Mouse (Mus musculus) kidney, adult 9 months (tissue): ENCODE data around the gene Med8.
A peak's percentile ranks its signal among the peaks of the same experiment; 100 is the strongest.

ENCODE experiments used
- DNase-seq: peaks from one replicate; pipeline ENCODE4 v3.0.0; 2022

Gene Med8

GRCm38 (mm10) chr4:118409142-118409900 lies at the start of gene Med8, which contains the start of gene Szt2:
Med8 (plus strand) TSS chr4:118409337.
Szt2 (minus strand) TSS chr4:118409273.
- peak; percentile 96 for DNase-seq

DNA sequence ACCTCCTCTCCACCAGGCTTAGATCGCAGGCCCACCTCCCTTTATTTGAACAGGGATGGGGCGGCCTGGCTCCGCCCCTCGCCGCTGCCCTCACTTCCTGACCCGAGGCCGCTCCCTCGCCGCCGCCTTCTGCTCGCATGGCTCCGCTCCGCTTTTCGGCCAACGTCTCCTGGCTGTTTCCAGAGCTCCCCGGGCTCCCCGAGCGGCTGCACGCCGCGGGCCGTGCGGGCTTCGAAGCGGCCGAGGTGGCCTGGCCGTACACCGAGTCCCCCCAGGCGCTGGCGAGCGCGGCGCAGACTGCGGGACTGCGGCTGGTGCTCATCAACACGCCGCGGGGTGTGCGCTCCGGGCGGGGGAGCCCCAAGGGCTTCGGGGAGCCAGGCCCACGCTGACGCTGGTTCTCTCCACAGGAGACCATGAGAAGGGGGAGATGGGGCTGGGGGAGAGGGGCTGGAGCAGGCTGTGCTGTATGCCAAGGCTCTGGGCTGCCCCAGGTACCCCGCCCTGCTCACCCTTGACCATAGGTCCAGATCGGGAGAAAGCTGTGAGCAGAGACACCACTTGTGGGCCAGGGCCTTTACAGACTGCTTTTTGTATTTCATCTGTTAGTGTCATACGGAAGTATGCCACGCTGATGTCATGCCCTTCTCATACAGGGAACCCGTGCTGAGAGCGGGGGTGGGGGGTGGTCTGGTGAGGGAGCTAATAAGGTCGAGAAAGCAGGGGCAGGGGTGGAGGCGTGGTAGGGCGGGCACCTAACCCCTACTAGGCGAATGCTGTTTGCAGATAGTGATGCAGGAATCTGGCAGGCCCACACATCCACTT lies 49.0 kb upstream of the Med8 start:
- DNase-seq: peak; percentile 88

- no peak for DNase-seq
These were observed 47.7 kb upstream of the Med8 start for GRCm38 (mm10) chr4:118361451-118361850.

DNA sequence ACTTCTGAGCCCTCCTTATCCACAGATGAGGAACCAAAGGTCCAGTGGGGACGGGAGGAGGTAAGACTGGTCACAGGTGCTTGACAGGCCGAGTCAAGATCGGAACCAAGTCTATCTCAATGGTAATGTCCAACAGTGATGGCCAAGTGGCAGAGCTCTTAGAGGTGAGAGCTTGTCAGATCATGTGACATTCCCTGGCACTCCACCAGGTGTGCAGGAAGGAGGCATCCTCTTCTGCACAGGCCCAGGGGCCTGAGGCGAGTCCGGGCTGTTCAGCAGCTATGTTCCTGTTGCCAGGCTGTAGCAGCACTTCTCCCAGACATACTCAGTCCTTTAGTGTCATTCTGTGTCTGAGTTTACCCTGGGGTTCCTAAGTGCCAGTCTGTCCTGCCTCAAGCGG lies 46.3 kb upstream of the Med8 start:
- DNase-seq: peak; percentile 57

DNA sequence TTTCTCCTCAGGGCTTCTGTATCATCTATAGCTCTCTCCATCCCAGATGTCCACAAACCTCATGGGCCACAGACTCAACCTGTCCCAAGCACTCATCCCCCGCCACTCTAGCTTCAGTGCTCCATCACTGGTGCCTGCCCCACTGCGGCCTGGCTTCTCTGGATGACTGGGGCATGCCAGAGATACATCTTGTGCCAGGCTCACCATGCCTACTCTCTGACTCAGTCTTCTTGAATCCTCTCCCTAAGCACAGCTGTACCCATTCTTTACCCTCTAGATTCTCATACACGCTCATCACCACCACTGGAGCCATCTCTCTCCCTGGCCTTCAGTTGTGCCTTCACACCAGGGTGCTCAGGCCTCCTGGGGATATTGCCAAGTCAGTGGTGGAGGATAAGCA lies 45.2 kb upstream of the Med8 start:
- peak; percentile 18 for DNase-seq

DNA sequence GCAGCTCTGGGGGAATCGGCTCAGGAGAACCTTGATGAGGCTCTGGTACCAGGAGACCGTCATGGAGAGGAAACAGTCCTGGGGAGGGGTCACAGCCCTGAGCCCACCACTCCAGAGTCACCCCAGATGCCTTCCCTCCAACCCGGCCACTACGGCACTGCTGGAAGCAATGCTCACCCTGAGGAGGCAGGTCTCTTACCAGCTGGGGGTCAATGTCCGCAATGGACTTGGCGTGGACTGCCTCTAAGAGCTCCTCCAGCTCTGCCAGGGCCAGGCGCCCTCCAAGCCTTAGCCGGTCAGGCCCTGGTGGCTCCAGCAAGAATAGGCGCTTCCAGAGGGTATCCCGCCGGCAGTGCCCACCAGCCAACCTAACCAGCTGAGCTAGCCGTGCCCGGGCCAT lies 44.5 kb upstream of the Med8 start:
- DNase-seq: peak; percentile 85

DNA sequence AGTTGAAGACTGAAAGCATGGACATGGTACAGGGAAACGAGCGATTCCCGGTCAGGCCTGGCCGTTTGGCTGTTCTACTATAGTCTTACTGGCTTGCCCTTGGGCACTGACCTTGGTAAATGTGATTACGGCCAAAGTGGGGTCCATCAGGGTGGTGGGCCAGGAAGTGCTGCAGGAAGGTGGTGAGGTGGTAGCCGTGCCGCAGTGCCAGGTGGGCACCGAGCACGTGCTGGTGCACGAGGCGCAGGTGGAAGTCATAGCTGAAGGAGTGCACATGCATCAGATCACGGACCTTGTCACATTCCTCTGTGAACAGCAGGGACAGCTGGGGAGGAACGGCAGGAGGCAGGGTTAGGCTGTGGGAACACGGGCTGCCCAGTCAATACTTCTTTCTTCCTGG lies 43.1 kb upstream of the Med8 start:
- DNase-seq: peak; percentile 34

DNA sequence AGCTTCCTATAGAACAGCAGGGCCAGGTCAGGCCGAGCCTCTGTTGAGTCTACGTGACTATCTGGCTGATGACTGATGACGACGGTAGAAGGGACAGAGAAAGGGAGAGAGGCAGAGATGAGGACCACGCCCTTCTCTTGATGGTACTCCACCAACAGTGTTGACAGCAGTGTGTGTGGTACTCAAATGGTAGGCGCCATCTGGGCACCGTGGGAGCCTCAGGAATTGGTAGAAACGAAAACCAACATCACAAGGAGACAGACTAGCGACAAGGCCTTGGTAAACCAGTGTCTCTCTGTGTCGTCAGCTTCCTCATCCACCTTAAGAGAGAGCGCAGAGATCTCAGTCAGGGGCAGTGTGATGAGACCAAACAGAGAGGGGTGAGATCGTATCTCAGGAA lies 41.6 kb upstream of the Med8 start:
- no peak for DNase-seq

GRCm38 (mm10) chr4:118368616-118369015 lies 40.5 kb upstream of the Med8 start:
- DNase-seq: no peak

DNA sequence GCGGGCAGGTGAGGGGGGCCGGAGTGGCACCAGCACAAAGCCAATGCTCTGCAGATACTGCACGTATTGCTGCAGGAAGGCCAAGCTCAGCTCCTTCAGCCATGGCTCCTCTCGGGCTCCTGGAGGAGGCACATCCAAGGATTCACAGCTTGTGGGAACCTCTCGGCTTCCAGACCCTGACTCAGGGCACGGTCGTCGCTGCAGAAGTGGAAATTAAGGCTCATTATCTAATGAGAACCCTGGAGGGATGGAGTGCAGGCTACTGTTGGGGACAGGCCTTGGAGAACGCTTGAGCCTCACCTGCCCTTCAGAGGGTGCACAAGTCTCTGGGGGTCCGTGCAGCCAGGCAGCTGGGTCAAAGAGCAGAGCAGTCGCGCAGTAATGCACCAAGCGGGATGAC lies 37.3 kb upstream of the Med8 start:
- DNase-seq: no peak

DNA sequence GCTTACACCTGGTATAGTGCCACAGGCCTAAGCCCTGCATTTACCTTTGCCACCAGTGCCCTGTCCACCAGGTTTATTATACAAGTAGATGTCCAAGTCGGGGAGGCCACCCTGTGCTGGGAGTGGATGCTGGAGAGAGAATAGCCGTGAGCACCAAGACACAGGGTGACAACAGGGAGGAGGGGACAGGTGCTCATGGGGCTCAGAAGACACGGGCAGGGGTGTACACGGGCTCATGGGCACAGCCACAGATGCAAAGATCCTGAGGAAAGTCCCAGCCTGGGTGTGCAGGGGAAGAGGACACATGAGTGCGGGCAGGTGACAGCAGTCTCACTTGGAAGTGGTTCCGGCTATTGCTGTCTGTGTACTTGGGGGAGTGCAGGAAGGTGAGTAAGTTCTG lies 33.1 kb upstream of the Med8 start:
- no peak for DNase-seq

GRCm38 (mm10) chr4:118383271-118383670 lies 25.9 kb upstream of the Med8 start:
- no peak for DNase-seq

GRCm38 (mm10) chr4:118387316-118387715 lies 21.8 kb upstream of the Med8 start:
- no peak for DNase-seq

- no peak for DNase-seq
These were observed 19.0 kb upstream of the Med8 start for GRCm38 (mm10) chr4:118390146-118390545.

- DNase-seq: no peak
These were observed 14.6 kb upstream of the Med8 start for GRCm38 (mm10) chr4:118394505-118394904.

GRCm38 (mm10) chr4:118395289-118395688 lies 13.8 kb upstream of the Med8 start:
- DNase-seq: no peak

- peak; percentile 37 for DNase-seq
These were observed 12.7 kb upstream of the Med8 start for GRCm38 (mm10) chr4:118396433-118396832.

DNA sequence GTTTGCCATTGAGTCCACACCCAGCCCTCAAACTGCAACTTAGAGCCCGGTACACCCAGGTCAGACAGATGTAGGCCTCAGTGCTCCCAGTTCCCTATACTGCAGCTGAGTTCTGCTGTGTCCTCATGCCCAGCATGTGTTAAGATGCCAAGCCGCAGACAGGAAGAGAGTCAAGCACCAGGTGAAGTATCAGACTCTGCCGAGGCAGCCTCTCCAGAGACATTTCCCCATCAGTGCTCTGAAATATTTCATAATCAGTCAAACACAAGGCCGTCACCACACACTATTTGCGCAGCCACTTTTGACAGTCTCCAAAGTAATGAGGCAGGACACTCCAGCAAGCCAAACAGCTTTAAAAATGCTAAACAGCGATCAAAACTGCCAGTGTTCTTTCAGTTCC lies 10.7 kb upstream of the Med8 start:
- DNase-seq: no peak

- no peak for DNase-seq
These were observed 7.7 kb upstream of the Med8 start for GRCm38 (mm10) chr4:118401421-118401820.

- DNase-seq: no peak
These were observed 7.2 kb upstream of the Med8 start for GRCm38 (mm10) chr4:118401918-118402317.

- DNase-seq: peak; percentile 27
These were observed 6.4 kb upstream of the Med8 start for GRCm38 (mm10) chr4:118402701-118403100.

DNA sequence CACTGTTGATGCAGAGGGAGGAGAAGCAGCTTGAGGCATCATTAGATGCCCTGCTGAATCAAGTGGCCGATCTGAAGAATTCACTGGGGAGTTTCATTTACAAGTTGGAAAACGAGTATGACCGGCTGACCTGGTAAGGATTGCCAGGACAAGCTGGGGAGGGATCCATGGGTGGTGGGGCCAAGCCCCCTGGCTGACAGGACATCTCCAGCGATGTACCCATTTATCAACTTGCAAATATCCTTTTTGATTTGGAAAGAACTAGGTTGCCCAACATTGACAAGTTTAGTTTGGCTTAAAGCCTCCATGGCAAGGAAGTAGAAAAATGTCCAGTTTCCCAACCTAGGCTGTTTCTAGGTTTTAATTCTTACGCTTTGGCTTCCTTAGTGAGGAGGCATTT lies 1.7 kb downstream of the Med8 start:
- no peak for DNase-seq

DNA sequence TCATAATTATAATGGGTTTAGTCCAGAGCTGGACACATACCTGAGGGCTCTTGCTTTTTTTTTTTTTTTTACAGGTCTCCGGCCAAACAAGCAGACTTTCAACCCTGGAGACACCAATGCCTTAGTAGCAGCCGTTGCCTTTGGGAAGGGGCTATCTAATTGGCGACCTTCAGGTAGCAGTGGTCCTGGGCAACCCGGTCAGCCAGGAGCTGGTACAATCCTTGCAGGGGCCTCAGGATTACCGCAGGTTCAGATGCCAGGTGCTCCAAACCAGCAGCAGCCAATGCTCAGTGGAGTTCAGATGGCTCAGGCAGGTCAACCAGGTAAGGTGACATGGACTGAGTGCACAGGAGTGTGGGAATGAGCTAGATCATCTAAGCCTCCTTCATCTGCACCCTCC lies 4.4 kb downstream of the Med8 start:
- DNase-seq: no peak

DNA sequence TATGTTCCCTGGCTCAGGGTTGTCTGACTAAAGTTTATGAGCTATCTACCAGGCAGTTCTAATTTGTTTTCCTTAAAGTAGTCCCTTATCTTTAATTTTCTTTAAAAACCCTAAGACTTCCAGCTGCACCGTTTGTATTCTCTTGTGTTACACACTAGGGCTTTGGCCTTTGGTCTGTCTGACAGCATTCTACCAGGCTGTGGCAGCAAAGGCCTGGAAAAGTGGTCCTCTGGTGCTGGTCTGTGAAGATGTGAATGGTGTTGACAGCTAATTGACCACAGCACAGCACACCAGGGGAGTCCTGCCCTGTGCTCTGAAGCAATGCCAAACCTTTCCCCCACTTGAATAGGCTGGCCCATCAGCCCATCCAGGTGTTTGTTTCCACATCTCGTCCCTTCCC lies 6.6 kb downstream of the Med8 start:
- DNase-seq: no peak
